Mouse (Mus musculus) ES-Bruce4 (cell line): ENCODE measurements around the gene Gimd1.

ENCODE experiments used
- CTCF ChIP-seq: IDR thresholded peaks from one replicate; pipeline ENCODE4 v1.8.1; 2011; ENCODE audit warnings: low read depth, low read length
- POLR2A ChIP-seq: IDR thresholded peaks from one replicate; pipeline ENCODE4 v1.8.1; 2011; ENCODE audit warnings: low read length; ENCODE audit not compliant: insufficient read depth

DNA sequence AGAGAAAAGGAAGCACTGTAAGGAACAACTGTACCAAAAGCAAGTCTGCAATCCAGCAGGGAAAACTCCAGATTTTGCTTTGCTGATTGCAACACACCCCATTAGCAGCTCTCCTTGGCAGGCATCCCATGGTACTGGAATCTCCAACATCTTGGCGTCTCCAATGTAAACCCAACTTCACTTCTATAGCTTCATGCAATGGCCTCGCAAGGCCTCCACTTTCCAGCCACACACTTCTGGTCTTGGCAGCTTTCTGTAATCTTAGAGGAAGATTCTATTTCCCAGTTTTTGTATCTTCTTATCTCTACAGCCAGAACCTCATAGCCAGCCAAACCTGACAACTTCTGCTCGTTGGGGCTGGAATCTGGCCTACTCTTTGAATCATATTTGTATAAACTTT is 22.2 kb downstream of the Gimd1 start:
- TF ChIP-seq CTCF = no peak
- TF ChIP-seq POLR2A = no peak
